Mouse (Mus musculus) testis, adult 2 months (tissue): ENCODE data around the gene Bdkrb1.

ENCODE experiments used
- CTCF ChIP-seq: fragments of 200-500 bp; IDR thresholded peaks from 2 replicates; pipeline ENCODE4 v1.5.1; 2012; ENCODE audit warnings: low read depth, mild to moderate bottlenecking, inconsistent platforms, low read length, moderate library complexity; ENCODE audit not compliant: control insufficient read depth, insufficient read depth, insufficient replicate concordance
- POLR2A ChIP-seq: fragments of 200-500 bp; IDR thresholded peaks from 2 replicates; pipeline ENCODE4 v1.6.1; 2012; ENCODE audit warnings: low read depth, mild to moderate bottlenecking, inconsistent platforms, low read length, moderate library complexity; ENCODE audit not compliant: control insufficient read depth

GRCm38 (mm10) chr12:105599098-105599497 is 3.8 kb upstream of the Bdkrb1 start:
- TF ChIP-seq POLR2A = no peak
- no peak for TF ChIP-seq CTCF
